Mouse (Mus musculus): ENCODE data around the gene Gm49368. TPM values are rescaled to one million over a fixed set of nuclear protein-coding genes. Genes with fewer than 3 reads are reported as not detected.
"Not testable (repeated sequence)": the region's sequence is repeated elsewhere in the genome, so short reads cannot be mapped to it uniquely, and the experiment has no call there.

Gene Gm49368
- not detected in 2 replicates for polyA plus RNA-seq (2015; fragmentation: Nextera tagmentation; extraction: Ambion mirVana)

DNA sequence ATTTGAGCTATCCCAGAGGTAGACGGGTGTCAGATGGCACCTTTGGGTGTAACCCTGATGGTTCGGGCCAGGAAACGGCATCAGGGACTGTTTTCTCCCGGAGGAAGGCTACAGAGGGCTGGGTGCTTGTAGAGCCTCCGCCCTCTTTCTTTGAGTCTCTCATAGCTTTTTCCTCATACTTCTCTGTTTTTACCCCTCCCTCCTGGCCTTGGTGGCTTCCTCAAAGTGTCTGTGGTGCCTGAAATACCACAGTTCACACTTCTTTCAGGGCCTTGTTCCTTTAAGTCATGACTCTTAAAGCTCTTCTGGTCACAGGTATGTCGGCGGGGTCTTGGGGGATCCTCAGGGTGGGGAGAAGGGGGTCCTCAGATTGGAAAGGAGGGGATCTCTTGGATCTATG, at the start of gene Gm49368, which contains the start of gene Itgam:
Gene Gm49368 (plus strand): TSS at position 228 of the 400 bp plus-strand sequence.
Gene Itgam (plus strand): TSS at position 185 of the 400 bp plus-strand sequence.
- H3K4me3 ChIP-seq (ENCODE audit: low read length) = no peak within 1 kb of the TSS
- no peaks in the 10 kb centered on the region for H3K36me3 ChIP-seq (ENCODE audit: control insufficient read depth, insufficient read depth)
- no peak within 1 kb of the TSS for H3K27ac ChIP-seq (ENCODE audit: low read length)
- H3K9me3 ChIP-seq (replicated peaks; ENCODE audit: control insufficient read depth, low read length) = no peaks in the 10 kb centered on the region
- H3K4me2 ChIP-seq (ENCODE audit: low read depth, low read length) = no peak within 1 kb of the TSS
- no peak for ATAC-seq (replicated peaks; ENCODE audit: extremely low read depth, insufficient read depth, low FRiP score)
- no peak within 1 kb of the TSS for H3K9ac ChIP-seq (ENCODE audit: low read length)
- H3K4me1 ChIP-seq (ENCODE audit: control insufficient read depth, insufficient read depth, low read length) = no peaks in the 10 kb centered on the region
- 76% methylated on average over 7 of the region's 7 CpGs for WGBS
- no peaks in the 10 kb centered on the region for H3K27me3 ChIP-seq (ENCODE audit: control insufficient read depth, insufficient read depth, low read length)

DNA sequence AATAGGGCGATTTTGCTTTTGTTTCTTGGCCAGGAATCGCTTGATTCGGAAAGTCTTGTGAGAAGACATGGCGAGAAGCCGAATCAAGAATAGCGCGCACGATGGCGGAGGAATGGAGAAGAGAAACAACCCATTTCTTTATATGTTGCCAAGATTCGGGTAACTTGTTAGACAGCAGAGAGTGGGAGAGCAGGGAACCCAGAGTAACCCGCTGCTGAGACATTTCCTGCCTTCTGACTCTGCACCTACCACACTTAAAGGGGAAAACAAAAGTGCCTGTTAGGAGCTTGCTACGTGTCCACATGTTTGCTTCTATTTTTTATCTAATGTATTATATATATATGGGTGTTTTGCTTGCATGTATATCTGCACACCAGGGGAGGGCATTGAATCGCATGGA, 49.4 kb upstream of the Gm49368 start:
- no peak for ATAC-seq (replicated peaks; ENCODE audit: extremely low read depth, insufficient read depth, low FRiP score)
- 85% methylated on average over 13 of the region's 13 CpGs for WGBS

DNA sequence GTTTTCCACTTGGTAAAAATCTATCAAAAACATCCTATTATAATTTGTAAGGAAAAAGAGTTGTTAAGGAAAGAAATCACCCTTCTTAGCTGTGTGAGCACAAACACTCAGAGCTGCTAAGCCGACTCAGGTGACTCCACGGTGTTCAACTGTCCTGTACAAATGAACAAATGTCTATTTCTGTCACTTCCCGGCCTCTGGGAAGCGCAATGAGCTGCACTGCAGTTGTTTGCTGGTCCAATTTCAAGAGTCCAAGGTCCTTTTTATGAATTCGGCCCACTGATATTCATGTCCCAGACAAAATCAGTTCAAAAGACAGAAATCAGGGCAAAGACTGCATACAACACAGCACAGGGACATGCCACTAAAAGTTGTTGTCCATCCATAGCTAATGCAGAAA, 46.3 kb upstream of the Gm49368 start:
- H3K4me1 ChIP-seq (ENCODE audit: control insufficient read depth, insufficient read depth, low read length); H3K27ac ChIP-seq (ENCODE audit: low read length); ATAC-seq (replicated peaks; ENCODE audit: extremely low read depth, insufficient read depth, low FRiP score): not testable (repeated sequence)

More for the DNA sequence above, 49.4 kb upstream of the Gm49368 start:
- Histone ChIP-seq H3K27ac (ENCODE audit: low read length) (no peak overlapping the region), H3K36me3 (ENCODE audit: control insufficient read depth, insufficient read depth) (no peaks in the 10 kb centered on the region), H3K4me2 (ENCODE audit: low read depth, low read length) (no peak overlapping the region), H3K4me1 (ENCODE audit: control insufficient read depth, insufficient read depth, low read length) (no peaks in the 10 kb centered on the region), H3K9me3 (replicated peaks; ENCODE audit: control insufficient read depth, low read length) (no peaks in the 10 kb centered on the region), H3K9ac (ENCODE audit: low read length) (no peak overlapping the region), H3K4me3 (ENCODE audit: low read length) (no peak overlapping the region), H3K27me3 (ENCODE audit: control insufficient read depth, insufficient read depth, low read length) (no peaks in the 10 kb centered on the region)

DNA sequence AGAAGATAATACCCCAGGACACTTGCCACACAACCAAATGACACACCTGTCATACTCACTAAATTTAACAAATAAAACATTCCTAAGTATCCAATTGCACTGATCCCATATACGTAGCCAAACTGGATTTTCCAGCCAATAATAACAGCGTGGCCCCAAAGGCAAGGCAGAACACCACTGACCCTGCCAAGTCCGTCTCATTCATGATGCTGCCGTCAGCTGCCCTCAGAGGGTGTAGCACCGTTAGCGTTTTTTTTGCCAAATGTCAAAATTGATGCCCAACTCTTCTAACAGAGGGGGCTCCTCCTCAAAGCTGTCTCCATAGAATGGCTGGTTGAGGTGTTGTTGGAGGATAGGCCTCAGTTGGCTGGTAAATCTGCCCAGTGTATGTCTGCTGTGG, 45.8 kb upstream of the Gm49368 start:
- H3K27ac ChIP-seq (ENCODE audit: low read length) = no peak overlapping the region
- H3K4me3 ChIP-seq (ENCODE audit: low read length) = no peak overlapping the region
- 73% methylated on average over 6 of the region's 6 CpGs for WGBS
- H3K4me1 ChIP-seq (ENCODE audit: control insufficient read depth, insufficient read depth, low read length) = no peaks in the 10 kb centered on the region
- H3K36me3 ChIP-seq (ENCODE audit: control insufficient read depth, insufficient read depth) = no peaks in the 10 kb centered on the region
- H3K4me2 ChIP-seq (ENCODE audit: low read depth, low read length) = no peak overlapping the region
- H3K27me3 ChIP-seq (ENCODE audit: control insufficient read depth, insufficient read depth, low read length) = no peaks in the 10 kb centered on the region
- H3K9me3 ChIP-seq (replicated peaks; ENCODE audit: control insufficient read depth, low read length) = no peaks in the 10 kb centered on the region
- H3K9ac ChIP-seq (ENCODE audit: low read length) = no peak overlapping the region
- no peak for ATAC-seq (replicated peaks; ENCODE audit: extremely low read depth, insufficient read depth, low FRiP score)

More for the DNA sequence above, 46.3 kb upstream of the Gm49368 start:
- 64% methylated on average over 5 of the region's 5 CpGs for WGBS
- H3K9ac ChIP-seq (ENCODE audit: low read length); H3K9me3 ChIP-seq (replicated peaks; ENCODE audit: control insufficient read depth, low read length); H3K4me3 ChIP-seq (ENCODE audit: low read length); H3K4me2 ChIP-seq (ENCODE audit: low read depth, low read length); H3K36me3 ChIP-seq (ENCODE audit: control insufficient read depth, insufficient read depth); H3K27me3 ChIP-seq (ENCODE audit: control insufficient read depth, insufficient read depth, low read length): not testable (repeated sequence)

DNA sequence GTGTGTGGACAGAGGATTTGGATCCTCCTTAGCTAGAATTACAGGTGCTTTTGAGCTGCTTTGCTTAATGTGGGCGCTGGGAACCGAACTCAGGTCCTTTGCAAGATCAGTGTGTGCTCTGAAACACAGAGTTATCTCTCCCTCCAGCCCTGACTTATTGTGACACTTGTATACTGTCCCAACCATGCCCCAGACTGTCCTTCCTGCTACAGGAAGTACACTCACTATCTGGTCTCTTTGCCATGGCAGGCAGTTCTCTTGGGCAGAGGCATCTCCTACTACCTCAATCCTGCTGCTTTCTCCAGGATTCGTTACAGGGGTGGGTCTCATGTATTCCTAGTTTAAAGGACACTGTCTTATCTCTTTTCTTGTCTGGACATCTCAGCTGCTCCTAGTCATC, 44.2 kb upstream of the Gm49368 start:
- no peaks in the 10 kb centered on the region for H3K27me3 ChIP-seq (ENCODE audit: control insufficient read depth, insufficient read depth, low read length)
- H3K4me2 ChIP-seq (ENCODE audit: low read depth, low read length) = no peak overlapping the region
- no peak overlapping the region for H3K4me3 ChIP-seq (ENCODE audit: low read length)
- WGBS = 83% methylated on average over 3 of the region's 3 CpGs
- no peak overlapping the region for H3K27ac ChIP-seq (ENCODE audit: low read length)
- H3K4me1 ChIP-seq (ENCODE audit: control insufficient read depth, insufficient read depth, low read length) = no peaks in the 10 kb centered on the region
- H3K9me3 ChIP-seq (replicated peaks; ENCODE audit: control insufficient read depth, low read length) = peaks cover 3% of the 10 kb centered on the region; the same call in 1 of the 2 replicates
- H3K36me3 ChIP-seq (ENCODE audit: control insufficient read depth, insufficient read depth) = no peaks in the 10 kb centered on the region
- H3K9ac ChIP-seq (ENCODE audit: low read length) = no peak overlapping the region
- no peak for ATAC-seq (replicated peaks; ENCODE audit: extremely low read depth, insufficient read depth, low FRiP score)

DNA sequence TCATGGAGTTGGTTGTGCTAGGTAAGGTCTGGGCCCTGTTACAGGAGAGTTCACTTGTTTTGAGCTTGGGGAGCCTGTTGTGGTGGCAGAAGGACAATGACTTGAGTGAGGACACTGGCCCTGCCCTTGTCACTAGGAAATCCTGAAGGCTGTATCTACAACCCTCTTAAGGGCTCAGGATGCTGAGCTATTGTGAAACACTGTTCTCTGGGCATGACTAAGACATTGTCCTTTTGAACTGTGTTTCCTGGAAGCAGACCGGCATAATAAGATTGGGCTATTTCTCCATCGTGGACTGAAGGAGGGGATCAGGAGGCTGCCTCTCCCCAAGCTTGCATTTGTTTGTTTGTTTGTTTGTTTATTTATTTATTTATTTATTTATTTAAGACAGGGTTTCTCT, 43.3 kb upstream of the Gm49368 start:
- Histone ChIP-seq H3K4me1 (ENCODE audit: control insufficient read depth, insufficient read depth, low read length) (no peaks in the 10 kb centered on the region), H3K9ac (ENCODE audit: low read length) (no peak overlapping the region), H3K9me3 (replicated peaks; ENCODE audit: control insufficient read depth, low read length) (peaks cover 3% of the 10 kb centered on the region; the same call in 1 of the 2 replicates), H3K27ac (ENCODE audit: low read length) (no peak overlapping the region), H3K4me2 (ENCODE audit: low read depth, low read length) (no peak overlapping the region), H3K36me3 (ENCODE audit: control insufficient read depth, insufficient read depth) (no peaks in the 10 kb centered on the region), H3K4me3 (ENCODE audit: low read length) (no peak overlapping the region), H3K27me3 (ENCODE audit: control insufficient read depth, insufficient read depth, low read length) (no peaks in the 10 kb centered on the region)
- 65% methylated on average over 2 of the region's 2 CpGs for WGBS
- no peak for ATAC-seq (replicated peaks; ENCODE audit: extremely low read depth, insufficient read depth, low FRiP score)

DNA sequence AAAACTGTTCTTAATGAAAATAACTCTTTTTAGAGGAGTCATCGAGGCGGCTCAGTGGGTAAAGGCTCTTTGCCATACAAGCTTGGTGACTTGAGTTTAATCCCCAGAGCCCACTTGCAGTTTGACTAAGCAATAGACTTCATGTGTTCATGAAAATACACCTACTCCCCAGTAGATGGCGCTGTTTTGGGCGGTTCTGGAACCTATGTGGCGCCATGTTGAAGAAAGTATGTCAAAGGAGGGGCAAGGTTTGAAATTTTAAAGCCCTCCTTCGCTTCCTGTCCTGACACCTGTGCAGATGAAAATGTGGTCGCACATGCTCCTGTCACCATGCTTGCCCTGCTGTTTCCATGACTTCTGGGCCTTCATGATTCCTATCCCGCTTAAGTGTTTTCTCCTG, 39.5 kb upstream of the Gm49368 start:
- Histone ChIP-seq H3K9me3 (replicated peaks; ENCODE audit: control insufficient read depth, low read length) (peaks cover 3% of the 10 kb centered on the region; the same call in 1 of the 2 replicates), H3K4me2 (ENCODE audit: low read depth, low read length) (no peak overlapping the region), H3K27ac (ENCODE audit: low read length) (no peak overlapping the region), H3K27me3 (ENCODE audit: control insufficient read depth, insufficient read depth, low read length) (no peaks in the 10 kb centered on the region), H3K4me1 (ENCODE audit: control insufficient read depth, insufficient read depth, low read length) (no peaks in the 10 kb centered on the region), H3K36me3 (ENCODE audit: control insufficient read depth, insufficient read depth) (no peaks in the 10 kb centered on the region), H3K9ac (ENCODE audit: low read length) (no peak overlapping the region), H3K4me3 (ENCODE audit: low read length) (no peak overlapping the region)
- ATAC-seq (replicated peaks; ENCODE audit: extremely low read depth, insufficient read depth, low FRiP score) = no peak
- WGBS = 64% methylated on average over 8 of the region's 8 CpGs

DNA sequence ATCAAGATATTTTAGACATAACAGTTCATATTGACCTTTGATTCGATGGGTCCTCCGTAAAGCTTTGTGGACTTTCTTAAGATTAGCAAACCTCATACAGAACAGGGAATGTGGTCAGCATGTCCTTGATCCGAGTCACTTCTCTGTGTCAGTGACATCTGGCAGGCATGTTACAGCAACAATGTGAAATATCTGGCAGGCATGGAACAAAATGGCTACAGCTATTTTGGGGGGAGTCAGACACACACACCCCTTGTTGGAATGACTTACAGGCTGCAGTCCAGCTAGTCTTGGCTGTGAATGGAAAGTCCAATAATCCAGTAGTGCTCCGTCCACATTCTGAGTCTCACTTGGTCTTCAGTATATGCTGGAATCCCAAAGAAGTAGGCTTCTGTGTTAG, 38.9 kb upstream of the Gm49368 start:
- Histone ChIP-seq H3K4me2 (ENCODE audit: low read depth, low read length) (no peak overlapping the region), H3K27ac (ENCODE audit: low read length) (no peak overlapping the region), H3K4me1 (ENCODE audit: control insufficient read depth, insufficient read depth, low read length) (no peaks in the 10 kb centered on the region), H3K4me3 (ENCODE audit: low read length) (no peak overlapping the region), H3K27me3 (ENCODE audit: control insufficient read depth, insufficient read depth, low read length) (no peaks in the 10 kb centered on the region), H3K36me3 (ENCODE audit: control insufficient read depth, insufficient read depth) (no peaks in the 10 kb centered on the region), H3K9ac (ENCODE audit: low read length) (no peak overlapping the region), H3K9me3 (replicated peaks; ENCODE audit: control insufficient read depth, low read length) (peaks cover 3% of the 10 kb centered on the region; the same call in 1 of the 2 replicates)
- ATAC-seq (replicated peaks; ENCODE audit: extremely low read depth, insufficient read depth, low FRiP score) = no peak
- 62% methylated on average over 4 of the region's 4 CpGs for WGBS

DNA sequence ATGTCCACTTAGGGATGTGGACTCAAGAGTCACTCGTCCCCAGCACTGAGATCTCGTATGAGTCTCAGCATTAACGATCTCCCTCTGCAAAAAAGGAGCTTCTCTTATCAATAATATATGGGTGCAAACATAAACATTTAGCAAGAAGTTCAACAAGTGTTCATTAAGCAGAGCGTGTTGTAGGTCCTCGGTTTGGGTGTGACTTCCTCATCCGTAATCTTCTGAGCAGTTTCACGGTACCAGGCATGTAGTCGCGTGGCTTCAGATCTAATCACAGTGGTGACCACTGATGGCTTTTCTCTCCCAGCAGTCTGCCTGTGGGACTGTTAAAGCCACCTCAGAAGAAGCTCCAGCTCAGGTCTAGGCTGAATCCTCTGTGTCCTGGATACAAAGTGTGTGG, 38.1 kb upstream of the Gm49368 start:
- H3K36me3 ChIP-seq (ENCODE audit: control insufficient read depth, insufficient read depth) = no peaks in the 10 kb centered on the region
- H3K9me3 ChIP-seq (replicated peaks; ENCODE audit: control insufficient read depth, low read length) = peaks cover 3% of the 10 kb centered on the region; the same call in 1 of the 2 replicates
- no peak for ATAC-seq (replicated peaks; ENCODE audit: extremely low read depth, insufficient read depth, low FRiP score)
- no peak overlapping the region for H3K27ac ChIP-seq (ENCODE audit: low read length)
- H3K27me3 ChIP-seq (ENCODE audit: control insufficient read depth, insufficient read depth, low read length) = no peaks in the 10 kb centered on the region
- no peak overlapping the region for H3K4me3 ChIP-seq (ENCODE audit: low read length)
- H3K4me1 ChIP-seq (ENCODE audit: control insufficient read depth, insufficient read depth, low read length) = no peaks in the 10 kb centered on the region
- H3K9ac ChIP-seq (ENCODE audit: low read length) = no peak overlapping the region
- H3K4me2 ChIP-seq (ENCODE audit: low read depth, low read length) = no peak overlapping the region
- WGBS = 79% methylated on average over 9 of the region's 9 CpGs

All from heart, embryonic 16.5 days (tissue).